Mouse (Mus musculus) gastrocnemius, postnatal 14 days (tissue): ENCODE measurements around the gene Elmod3. TPM values are rescaled to one million over a fixed set of nuclear protein-coding genes. Genes with fewer than 3 reads are reported as not detected.

Source experiments
- DNase-seq: peaks from one replicate; pipeline ENCODE4 v3.0.0; 2021; ENCODE audit warnings: mixed read lengths
- intact Hi-C: fragments of 180-260 bp; cut with DNase I; formaldehyde crosslinking; loops from one replicate; pipeline ENCODE4 v1.15.1; 2025; ENCODE audit warnings: low total_unique reads
- total RNA-seq, 2 experiments: library from RNA; stranded (reverse); gene quantifications; 2 replicates each; pipeline ENCODE4 v1.2.3; 2021

The Elmod3 gene
- total RNA-seq, 2 experiments from 2014 or later: 4.7 to 8.6 TPM

DNA sequence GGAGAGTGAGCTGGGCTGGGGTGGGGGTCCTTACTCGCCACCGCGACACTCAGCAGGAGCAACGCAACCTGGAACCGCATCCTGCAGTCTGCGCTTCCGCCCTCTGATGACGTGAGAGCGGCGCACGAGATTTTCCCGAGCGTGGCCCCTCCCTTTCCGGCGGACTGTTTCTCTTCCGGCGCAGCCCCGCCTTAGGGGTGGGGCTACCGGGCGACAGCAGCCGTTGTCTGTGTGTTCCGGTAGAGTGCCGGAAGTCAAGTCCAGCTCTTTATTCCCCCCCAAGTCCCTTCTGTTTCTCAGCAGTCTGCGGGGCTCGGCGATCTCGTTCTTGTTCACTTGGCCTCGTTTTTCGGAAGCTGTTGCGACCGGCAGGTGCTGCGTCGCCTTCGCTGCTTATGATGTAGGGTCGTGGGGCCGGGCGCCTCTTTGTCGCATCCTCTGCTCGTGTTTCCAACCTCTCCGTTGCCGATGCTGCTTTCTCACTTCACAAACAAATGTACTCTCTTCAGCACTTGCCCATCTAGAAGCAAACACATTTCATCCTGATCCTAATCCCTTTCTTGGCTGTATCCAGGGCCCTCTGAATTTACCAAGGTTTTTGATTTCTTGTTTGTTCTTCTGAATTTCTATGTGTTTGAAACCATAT is 18.6 kb upstream of the Elmod3 start, which contains the start of gene Tgoln1:
Gene Tgoln1, minus strand, starts transcription at position 358 of the 646 bp plus-strand sequence.
- DNase-seq: peak; percentile 94
- intact Hi-C loops: no loop called here

DNA sequence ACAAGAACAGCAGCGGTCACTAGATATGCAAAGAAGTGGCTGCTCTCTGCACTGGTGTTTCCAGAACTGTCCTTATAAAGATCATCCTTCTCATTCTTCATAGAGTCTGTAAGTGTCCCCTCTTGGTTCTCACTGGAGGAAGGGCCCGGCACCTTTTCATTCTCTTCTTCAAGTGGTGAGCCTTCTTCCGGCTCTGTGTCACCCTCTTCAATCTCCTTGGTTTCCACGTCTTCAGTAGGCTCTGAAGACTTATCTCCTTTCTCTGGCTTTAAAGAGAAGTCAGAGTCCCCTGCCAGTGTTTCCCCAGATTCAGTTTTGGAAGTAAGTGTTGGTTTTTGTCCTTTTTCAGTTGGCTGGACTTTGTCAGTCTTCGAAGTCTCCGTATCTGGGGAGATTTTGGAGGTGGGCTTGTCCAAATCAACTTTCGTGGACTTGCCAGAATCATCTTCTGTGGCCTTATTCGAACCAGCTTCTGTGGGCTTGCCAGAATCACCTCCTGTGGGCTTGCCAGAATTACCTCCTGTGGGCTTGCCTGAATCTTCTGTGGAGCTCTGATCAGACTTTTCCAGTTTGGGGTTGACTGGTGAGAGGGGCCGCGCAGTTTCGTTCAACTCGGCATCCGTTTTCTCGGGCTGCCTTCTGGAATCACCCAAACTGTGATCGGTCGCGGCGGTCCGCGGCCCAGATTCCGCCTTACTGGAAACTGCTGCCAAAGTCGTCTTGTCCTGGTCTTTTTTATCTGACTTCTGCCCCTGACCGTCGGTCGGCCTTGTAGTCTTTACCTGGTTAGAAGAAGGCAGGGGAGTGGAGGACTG is 17.6 kb upstream of the Elmod3 start:
- DNase-seq: no peak
- intact Hi-C loops: no loop called here

DNA sequence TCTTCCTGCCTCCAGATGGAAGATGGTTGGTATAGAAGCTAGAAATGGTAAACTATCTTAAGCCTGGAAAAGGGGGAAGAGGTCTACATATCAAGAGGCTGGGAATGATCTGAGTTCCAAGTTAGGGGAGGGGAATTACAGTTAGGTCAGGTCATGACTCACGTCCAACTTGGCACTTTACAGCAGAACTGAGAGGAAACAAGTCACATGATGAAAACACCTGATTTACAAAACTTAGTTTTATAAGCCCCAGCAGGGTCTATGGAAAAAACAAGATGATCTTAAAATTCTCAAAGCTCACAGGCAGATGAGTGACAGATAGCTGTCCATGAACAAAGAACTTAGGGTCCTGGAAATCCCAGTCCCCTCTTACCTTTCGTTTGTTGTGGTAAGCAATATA is 16.9 kb upstream of the Elmod3 start:
- DNase-seq: no peak
- intact Hi-C loops: no loop called here

DNA sequence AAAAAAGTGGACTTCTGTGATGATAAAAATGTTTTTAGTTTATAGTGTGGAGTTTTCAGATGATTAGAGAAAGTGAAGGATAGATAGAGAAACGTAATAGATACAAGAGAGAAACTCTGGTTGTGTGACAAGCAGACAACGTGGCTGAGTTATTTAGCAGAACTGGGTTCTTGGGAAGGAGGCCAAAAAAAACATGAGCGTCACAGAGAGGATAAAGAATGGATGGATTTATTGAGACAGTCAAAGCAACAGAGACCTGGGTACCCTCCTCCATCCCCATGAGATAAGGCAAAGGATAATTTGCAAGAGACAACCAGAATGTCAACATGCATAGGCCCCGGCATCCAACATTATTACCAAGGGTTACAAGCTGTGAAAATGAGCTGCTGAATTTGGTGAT is 12.0 kb upstream of the Elmod3 start:
- intact Hi-C loops: no loop called here
- DNase-seq: no peak

DNA sequence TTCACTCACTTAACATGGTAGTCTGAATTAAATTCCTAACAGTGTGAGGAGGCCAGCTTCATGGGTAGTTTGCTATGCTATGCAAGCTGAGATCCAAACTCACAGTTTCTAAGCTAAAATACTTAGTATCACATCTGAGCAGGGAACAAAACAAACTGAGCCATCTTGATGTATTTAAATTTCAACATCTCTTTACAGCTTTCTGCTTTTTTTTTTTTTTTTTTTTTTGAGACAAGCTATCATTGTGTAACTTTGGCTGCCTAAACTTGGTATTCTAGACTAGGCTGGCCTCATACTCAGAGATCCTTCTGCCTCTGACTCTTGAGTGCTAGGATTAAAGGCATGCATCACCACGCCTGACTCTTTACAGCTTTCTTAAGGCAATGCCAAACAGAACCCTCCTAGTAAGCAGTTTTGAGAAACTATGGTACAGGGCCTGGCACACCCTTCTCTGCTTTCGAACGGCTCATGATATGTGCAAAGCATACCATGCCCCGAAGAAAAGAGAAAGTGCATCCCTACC is 10.5 kb upstream of the Elmod3 start:
- DNase-seq: no peak
- intact Hi-C loops: no loop called here

DNA sequence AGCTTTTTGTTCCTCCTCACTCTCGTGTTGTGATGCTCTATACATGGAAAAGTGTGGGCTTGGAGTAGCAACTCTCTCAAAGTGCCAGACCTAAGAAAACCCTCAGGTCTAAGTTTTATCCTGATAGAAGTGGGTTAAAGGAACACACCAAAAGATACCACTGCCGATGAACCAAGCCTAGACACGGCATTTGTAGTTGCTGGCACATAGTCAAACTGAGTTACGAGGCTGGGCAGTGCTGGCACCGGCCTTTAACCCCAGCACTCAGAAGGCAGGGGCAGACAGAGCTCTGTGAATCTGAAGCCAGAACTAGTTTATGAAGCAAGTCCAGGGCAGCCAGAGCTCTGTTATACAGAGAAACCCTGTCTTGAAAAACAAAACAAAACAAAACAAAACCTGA is 9.5 kb upstream of the Elmod3 start:
- no peak for DNase-seq

DNA sequence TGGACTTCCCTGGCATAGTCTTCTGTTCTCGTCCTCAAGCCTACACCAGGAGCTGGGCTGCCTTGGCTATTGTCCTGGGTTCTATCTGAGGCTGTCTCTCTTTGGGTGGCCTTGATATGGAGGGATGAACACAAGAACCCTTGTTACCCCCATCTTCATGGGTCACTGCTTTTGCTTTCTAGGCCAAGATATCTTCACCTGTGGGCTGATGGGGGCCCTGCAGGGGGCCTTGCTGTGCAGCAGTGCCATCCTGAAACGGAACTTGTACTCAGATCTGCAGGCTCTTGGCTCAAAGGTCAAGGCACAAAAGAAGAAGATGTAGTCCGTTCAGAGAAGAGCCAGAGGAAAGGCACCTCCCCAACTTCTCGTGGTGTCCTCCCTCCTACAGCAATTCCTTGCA is 8.8 kb upstream of the Elmod3 start:
- no peak for DNase-seq
- intact Hi-C loops: no loop called here

More for the DNA sequence above, 9.5 kb upstream of the Elmod3 start:
- intact Hi-C loops: no loop called here

DNA sequence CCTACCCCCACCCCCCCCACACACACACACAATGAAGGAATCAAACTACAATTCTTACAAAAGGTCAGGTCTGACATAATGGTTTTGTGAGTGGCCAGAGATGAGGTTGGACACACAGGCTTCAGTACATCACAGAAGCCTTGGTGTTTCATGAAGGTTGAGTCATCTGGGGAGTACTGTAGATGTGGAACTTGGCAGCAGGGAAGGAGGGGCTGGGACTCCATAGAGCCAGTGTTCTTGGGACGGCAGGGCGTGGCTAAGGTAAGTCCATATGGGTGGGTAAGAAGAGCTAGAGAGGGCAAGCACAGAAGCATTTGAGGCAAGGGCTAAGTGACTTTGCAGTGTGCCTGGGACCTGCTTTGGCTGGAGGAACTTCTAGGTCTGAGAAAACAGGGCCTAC is 5.9 kb upstream of the Elmod3 start:
- intact Hi-C loops: no loop called here
- no peak for DNase-seq

DNA sequence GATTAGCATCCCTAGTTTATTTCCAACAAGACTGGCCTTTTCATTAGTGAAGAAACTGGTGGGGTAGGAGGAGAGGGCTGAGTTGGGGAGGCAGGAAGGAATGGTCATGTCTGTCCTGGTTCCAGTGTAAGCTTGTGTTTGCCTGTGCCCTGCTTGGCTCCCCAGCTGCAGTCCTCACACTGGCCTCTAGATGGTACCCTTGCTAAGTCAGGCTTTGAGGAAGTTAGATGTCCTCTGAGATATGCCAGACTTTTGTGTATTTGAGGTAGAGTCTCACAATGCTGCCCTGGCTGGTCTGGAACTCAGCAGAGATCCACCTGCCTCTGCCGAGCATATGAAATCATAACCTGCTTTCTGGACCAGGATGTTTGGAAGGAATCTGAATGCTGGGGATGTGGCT is 3.5 kb upstream of the Elmod3 start:
- peak; percentile 71 for DNase-seq
- intact Hi-C loops: no loop called here

DNA sequence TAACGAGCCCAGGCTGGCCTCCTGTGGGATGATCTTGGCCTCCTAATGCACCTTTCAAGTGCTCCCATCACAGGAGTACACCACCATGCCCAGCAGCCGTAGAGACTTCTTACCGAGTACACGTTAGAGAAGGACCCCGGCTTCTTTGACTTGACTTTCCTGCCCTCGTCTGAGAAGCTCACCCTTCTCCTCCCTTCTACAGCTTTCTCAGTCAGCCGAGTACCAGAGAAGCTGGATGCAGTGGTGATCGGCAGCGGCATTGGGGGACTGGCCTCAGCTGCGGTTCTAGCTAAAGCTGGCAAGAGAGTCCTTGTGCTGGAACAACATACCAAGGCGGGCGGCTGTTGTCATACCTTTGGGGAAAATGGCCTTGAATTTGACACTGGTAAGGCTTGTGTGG is 2.6 kb upstream of the Elmod3 start:
- intact Hi-C loops: no loop called here
- DNase-seq: no peak

DNA sequence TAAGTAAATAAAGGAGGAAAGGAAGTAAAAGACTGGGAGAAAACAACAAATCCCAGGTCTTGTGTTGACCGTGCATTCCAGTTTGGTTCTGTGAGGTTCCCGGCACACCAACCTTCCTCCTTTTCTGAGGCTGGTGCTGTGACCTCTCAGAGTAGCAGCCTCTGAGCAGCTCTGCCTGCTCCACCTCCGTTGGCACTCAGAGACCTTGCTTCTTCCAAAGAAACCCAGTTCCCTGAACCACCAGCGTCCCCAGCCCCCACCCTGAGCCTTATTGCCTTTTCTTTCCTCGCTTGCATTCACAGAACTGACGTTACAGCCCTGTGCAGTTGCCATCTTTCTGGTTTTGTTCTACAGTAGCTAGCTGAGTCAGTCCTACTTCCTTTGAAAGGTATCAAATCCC is 2.0 kb upstream of the Elmod3 start:
- intact Hi-C loops: no loop called here
- no peak for DNase-seq

DNA sequence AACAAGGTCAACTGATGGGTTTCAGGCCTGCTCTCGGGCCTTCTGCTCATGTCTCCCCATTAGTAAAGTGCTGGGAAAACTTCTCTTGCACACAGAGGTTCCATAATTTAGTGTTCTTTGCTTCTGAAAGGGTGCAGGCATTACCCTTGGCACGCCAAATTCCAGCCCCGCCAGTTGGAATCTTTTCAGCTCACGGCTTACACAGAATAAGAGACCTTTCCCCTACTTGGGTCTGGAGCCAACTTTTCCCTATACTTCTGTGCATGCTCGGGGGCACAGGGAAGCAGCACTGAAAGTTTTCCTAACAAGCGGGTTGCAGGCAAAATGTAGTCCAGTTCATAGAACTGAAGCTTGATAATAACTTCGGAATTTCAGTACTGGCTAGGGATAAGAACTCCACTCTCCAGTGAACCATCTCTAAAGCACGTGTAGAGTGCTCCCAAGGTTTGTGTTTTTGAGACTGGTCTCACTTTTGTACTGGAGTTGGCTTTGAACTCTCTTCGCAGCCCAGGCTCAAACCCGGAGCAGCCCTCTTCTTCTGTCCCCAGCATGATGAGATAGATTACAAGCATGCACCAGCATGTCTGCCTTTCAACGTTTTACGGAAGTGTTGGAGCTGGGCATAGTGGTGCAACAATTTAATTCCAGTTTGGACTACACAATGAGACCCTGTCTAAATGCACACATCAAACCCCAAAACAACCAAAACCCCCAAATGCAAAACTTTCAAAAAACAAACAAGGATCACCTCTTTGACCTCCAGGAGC is 761 bp upstream of the Elmod3 start:
- peak; percentile 23 for DNase-seq
- intact Hi-C loops: no loop called here

DNA sequence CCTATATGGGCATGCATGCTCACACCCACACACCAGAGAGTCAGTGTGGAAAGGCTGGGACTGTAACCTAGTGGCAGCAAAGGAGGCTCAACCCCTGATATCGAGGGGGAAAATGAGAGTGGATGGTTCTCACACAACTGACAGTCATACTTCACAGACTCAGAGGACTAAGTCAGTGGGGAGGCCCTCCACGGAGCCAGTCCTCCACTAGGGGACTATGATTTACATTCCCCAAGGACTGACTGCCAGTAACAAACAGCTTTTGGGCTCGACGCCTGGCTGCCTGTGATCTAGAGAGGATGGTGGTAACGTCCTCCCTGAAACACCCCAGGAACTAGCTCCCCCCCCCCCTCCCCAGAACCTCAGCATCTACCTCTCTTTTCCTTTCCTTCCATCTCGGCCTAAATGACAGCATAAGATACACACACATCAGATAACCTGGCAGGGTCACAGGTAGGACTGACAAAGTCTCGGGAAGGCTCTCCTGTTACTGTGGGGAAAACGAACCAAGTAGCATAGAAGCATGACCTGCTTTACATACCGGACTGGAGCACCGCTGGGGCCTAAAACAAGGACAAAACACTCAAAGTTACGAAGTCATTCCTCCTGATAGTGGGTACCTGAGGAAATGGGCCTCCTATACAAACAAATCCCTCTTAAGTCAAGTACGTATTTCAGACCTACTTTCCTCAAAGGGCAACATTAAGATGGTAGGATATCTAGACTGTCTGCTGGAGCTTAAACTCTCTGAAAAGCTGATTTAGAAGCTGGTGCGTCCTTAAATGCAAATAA is 934 bp downstream of the Elmod3 start:
- intact Hi-C loops: no loop called here
- DNase-seq: no peak

DNA sequence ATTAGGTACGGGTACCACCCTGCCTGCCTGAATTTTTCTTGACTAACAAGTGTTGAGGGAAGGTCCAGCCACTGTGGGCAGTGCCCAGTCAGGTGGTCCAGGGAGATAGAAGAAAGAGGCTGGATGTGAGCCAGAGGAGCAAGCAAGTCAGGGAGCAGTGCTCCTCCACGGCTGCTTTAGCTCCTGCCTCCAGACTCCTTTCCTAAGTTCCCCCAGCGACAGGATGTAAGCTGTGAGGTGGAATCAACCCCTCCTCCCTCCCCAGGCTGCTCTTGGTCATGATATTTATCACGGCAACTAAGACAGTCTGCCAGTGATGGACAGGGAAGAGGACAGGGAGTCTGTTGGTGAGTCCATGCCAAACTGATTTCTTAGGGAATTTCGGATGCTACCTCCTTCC is 4.3 kb downstream of the Elmod3 start:
- intact Hi-C loops: no loop called here
- DNase-seq: no peak

DNA sequence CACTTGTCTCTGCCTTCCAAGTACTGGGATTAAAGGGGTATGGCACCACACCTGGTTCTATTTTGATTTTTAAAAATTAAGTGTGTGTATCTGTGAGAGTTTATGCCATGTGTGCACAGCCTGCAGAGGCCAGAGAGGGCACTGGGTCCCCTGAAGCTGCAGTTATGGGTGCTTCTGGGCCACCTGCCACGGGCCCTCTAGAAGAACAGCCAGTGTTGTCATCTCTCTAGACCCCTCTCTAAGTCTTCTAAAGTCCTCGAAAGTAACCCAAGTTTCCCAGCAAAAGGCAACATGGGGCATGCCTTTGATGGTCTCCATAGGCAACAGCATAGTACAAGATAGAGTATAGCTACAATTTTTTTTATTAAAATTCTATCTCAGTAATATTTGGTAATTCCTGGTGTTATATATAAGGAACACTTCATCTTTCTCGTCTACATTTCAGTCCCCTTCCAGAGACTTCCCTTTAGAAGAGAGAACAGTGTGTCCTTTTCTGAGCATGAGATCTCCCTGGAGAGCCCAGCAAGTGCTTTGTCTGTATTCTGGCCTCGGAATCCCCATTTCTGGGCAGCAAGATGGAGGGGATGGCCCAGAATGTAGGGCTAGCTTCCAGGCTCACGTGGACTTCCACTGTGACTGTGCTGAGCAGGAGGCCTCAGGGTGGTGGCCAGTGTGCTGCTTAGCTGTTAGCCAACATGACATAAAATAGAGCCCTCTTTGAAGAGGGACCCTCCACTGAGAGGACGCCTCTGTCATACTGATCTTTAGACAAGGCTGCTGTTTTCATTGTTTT is 5.0 kb downstream of the Elmod3 start:
- DNase-seq: peak; percentile 52
- intact Hi-C loops: no loop called here

DNA sequence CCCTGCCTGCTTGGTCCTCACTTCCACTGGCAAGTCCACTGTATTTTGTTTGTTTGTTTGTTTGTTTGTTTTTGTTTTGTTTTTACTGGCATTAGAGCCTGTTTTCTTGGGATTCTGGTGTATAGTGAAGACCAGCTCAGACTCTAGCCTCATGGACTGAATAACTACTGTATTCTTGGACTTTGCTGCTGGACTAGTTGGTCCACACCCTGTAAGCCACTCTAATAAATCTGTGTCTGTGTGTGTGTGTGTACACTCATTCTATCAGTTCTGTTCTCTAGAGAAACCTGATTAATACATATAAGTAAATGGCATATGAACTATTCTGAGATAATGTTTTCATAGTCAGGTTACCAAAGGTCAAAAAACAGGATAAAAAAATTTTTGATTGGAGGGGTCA is 8.1 kb downstream of the Elmod3 start:
- no peak for DNase-seq
- intact Hi-C loops: no loop called here

DNA sequence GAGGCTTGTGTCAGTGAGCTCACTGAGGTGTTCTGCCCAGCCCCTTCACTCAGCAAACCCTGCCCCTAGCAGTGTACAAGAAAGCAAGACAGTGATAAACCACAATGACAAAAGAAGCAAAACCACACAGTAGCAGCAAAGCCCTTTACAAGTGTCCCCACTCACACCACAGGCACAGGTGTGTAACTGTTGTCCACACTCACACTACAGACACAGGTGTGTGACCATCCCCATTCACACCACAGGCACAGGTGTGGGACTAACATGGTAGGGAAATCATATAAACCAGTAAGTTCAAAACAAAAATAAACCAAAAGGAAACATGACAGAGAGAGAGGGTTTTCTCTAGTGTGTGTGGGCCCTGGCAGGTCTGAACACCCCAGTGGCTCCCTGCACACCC is 9.9 kb downstream of the Elmod3 start:
- DNase-seq: no peak
- intact Hi-C loops: no loop called here

DNA sequence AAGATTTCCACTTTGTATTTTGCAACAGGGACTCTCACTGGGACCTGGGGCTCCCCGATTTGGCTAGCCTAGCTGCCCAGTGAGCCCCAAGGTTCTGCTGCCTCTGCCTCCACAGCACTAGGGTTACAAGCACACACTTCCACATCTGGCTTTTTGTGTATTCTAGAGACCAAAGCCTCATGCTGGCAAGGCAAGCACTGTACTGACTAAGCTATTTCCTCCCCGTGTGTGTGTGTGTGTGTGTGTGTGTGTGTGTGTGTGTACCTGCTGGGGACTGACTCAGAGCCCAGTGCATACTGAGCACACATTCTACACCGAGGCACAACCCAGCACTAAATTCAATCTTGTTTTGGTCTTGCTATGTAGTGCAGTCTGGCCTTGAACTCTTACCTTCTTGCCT is 11.5 kb downstream of the Elmod3 start:
- intact Hi-C loops: no loop called here
- no peak for DNase-seq

DNA sequence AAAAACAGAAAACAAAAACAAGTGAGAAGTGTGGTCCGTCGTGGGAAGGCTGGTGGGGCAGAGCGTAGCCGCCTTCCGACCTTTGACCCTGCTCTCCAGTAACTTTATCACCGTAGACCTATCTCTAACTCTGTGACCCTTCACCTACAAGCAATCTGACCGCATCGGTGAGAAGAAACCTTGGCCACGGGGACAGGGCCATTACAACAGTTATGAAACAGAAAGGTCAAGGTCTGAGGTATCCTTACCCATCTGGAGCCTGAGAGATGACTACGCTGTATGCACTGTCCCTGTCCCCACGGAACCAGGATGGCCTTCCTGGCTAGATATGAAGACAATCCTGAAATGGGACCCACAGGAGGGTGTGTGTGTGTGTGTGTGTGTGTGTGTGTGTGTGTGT is 14.1 kb downstream of the Elmod3 start:
- no peak for DNase-seq
- intact Hi-C loops: no loop called here
